Mouse (Mus musculus) v-Abl transformed pro-B cells (cell line): ENCODE measurements around the gene Nck2.
"Not testable (repeated sequence)": the region's sequence is repeated elsewhere in the genome, so short reads cannot be mapped to it uniquely, and the experiment has no call there.

Experiments
- in situ Hi-C, 2 experiments: fragments of 400-800 bp; cut with MboI; formaldehyde crosslinking; loops; one replicate each; pipeline ENCODE4 v1.15.1; 2025; ENCODE audit not compliant: unreplicated experiment in 2 of 2

Gene Nck2

GRCm38 (mm10) chr1:43530295-43531020, 86.1 kb downstream of the Nck2 start:
- in situ Hi-C loops: no loop called here

- in situ Hi-C loops: no loop called here
These were observed 86.9 kb downstream of the Nck2 start for GRCm38 (mm10) chr1:43531307-43531706.

GRCm38 (mm10) chr1:43532279-43532678, 87.9 kb downstream of the Nck2 start:
- in situ Hi-C loops: no loop called here

GRCm38 (mm10) chr1:43533497-43533896, 89.1 kb downstream of the Nck2 start:
- in situ Hi-C loops: not testable (repeated sequence)

GRCm38 (mm10) chr1:43534060-43534760, 89.8 kb downstream of the Nck2 start:
- in situ Hi-C loops: no loop called here

GRCm38 (mm10) chr1:43535519-43536000, 91.2 kb downstream of the Nck2 start:
- in situ Hi-C loops: no loop called here

GRCm38 (mm10) chr1:43536266-43536665, 91.9 kb downstream of the Nck2 start:
- in situ Hi-C loops: no loop called here

DNA sequence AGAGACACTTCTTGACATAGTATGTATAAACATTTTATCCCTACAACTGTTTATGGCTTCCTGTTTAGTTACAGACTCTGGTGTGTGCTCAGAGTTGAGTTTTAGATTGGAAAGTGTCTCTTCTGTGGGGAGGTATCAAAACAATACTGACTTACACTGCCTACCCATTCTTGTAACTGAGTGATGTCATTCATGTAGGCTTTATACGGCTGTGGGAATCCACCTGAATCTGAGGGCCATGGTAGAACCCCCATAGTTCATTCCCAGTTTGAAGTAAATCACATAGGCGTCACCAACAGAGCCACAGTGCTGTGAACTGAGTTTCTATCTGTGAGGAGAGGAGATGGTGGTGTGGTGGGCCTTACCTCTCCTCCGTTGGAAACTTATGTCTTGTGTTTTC, 92.6 kb downstream of the Nck2 start:
- in situ Hi-C loops: no loop called here

- in situ Hi-C loops: no loop called here
These were observed 93.1 kb downstream of the Nck2 start for GRCm38 (mm10) chr1:43537496-43537895.

GRCm38 (mm10) chr1:43538716-43539115, 94.3 kb downstream of the Nck2 start:
- in situ Hi-C loops: no loop called here

DNA sequence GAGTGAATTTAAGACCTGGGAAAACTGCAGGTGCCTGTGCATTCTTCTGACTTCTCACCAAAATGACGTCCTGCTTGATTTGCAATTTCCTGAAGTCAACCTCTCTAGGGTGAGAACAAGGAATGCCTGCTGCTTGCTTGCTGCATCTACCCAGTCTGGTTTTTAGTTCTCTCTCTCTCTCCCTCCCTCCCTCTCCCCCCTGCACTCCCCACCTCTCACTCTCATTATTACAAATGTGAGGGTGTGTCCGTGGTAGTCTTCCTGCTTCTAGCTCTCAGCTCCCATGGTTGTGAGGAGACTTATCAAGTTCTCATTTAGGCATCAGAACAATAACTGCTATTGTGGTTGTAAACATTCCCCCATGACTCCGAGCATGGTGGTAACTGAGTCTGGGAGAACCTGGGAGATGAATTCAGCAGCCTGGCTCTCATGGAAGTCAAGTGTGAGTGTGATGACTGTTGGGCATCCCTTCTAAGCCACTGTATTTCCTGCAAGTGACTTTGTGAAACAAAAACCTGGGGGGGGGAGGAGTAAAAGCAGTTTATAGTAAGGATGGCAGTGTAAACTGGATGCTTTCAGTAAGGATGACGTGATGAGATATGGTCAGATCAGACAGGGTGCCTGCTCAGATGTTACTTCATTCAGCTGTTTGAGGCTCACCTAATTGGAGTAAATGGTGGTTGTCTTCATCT, 95.5 kb downstream of the Nck2 start:
- in situ Hi-C loops: loop anchor here (5.0 to 10.0 kb wide), 3 partner anchors 93 to 238 kb away; no protein-coding TSS in a partner anchor

GRCm38 (mm10) chr1:43542339-43542738, 98.0 kb downstream of the Nck2 start:
- in situ Hi-C loops: loop anchor here (5.0 to 10.0 kb wide), 3 partner anchors 95 to 240 kb away; no protein-coding TSS in a partner anchor

GRCm38 (mm10) chr1:43547644-43548043, 103.3 kb downstream of the Nck2 start:
- in situ Hi-C loops: loop anchor here in 1 of 2 experiments (10.0 kb wide), 1 partner anchor 183 kb away; no protein-coding TSS in a partner anchor

DNA sequence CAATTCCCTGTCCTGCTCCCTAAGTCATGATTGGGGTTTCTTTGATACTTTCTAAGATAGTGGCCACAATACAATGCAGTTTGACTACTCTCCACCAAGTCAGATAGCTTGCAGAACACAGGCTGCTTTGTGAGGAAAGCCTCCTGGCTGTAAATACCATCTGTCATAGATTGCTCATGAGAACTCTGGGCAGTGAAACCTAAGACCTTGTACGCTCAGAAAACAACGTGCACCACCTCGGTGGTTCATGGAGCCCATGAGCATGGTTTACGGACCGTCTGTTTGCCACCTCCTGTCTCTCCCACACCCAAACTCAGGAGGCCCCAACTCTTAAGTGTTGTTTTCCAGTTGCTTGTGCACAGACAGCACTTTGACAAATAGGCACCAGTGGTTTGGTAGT, 104.4 kb downstream of the Nck2 start:
- in situ Hi-C loops: loop anchor here in 1 of 2 experiments (10.0 kb wide), 1 partner anchor 184 kb away; no protein-coding TSS in a partner anchor

DNA sequence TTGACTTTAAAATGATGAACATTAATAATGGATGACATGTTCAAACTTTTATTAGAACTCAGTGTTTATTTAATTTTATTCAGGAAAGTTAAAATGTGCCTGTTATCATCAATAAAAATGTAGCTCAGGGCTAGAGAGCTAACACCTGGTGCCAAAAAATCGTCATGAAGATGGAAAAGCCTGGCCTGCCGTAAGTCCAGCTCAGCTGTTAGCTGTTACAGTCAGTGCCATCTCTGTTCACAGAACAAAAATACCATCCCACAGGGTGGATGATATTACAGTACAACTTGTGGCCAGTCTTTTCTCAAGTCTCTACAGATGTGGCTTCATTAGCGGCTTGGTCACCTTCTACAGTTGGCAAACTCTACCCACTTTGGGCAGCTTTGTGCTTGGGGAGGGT, 106.1 kb downstream of the Nck2 start:
- in situ Hi-C loops: loop anchor here in 1 of 2 experiments (5.0 kb wide), 1 partner anchor 248 kb away; no protein-coding TSS in a partner anchor

DNA sequence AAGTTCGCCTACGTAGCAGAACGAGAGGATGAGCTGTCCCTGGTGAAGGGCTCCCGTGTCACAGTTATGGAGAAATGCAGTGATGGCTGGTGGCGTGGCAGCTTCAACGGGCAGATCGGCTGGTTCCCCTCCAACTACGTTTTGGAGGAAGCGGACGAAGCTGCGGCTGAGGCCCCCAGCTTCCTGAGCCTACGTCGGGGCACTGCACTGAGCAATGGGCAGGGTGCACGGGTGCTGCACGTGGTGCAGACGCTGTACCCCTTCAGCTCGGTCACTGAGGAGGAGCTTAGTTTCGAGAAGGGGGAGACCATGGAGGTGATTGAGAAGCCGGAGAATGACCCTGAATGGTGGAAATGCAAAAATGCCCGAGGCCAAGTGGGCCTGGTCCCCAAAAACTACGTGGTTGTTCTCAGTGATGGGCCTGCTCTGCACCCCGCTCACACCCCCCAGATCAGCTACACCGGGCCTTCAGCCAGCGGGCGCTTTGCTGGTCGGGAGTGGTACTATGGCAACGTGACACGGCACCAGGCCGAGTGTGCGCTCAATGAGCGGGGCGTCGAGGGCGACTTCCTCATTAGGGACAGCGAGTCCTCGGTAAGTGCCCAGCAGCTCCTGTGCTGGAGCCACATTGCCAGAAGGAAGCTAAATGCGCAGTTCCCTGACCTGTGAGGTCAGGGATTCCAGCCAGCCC, 109.8 kb downstream of the Nck2 start:
- in situ Hi-C loops: loop anchor here in 1 of 2 experiments (5.0 kb wide), 1 partner anchor 252 kb away; no protein-coding TSS in a partner anchor

GRCm38 (mm10) chr1:43555222-43555974, 111.0 kb downstream of the Nck2 start:
- in situ Hi-C loops: no loop called here

- in situ Hi-C loops: no loop called here
These were observed 114.0 kb downstream of the Nck2 start for GRCm38 (mm10) chr1:43558329-43558728.

DNA sequence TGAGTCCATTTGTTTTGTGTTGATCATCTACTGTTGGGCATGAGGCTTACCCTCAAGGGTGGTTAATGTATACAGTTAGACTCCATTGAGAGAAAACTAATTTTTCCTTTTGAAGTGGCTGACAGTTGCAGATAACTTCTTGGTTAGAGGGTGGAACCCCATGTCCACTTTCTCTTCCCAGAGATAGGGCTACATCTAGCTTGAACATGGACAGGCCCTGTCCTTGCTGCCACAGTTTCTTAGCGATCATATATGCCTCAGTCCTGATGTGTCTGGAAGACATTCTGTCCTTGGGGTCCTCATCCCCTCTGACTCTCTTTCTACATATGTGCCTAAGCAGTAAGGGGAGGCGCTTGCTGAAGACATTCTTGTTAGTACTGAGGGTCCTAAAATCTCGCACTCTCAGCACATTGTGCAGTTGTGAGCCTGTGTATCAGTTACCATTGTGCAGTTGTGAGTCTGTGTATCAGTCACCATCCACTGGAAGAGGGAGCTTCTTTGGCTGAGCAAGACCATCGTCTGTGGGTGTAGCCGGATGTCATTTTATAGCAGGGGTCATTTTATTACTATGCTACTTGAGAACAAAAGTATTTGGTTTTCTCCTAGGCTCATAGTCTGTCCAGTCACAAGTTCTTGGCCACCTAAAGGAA, 114.8 kb downstream of the Nck2 start:
- in situ Hi-C loops: no loop called here
